Mouse (Mus musculus) intestine, postnatal 0 days (tissue): Measurements from ENCODE around the gene Insrr. TPM values are rescaled to one million over a fixed set of nuclear protein-coding genes. Genes with fewer than 3 reads are reported as not detected.
A peak's percentile ranks its signal among the peaks of the same experiment; 100 is the strongest.

Experiments
- ATAC-seq: fragments of 200-750 bp; cut with Nextera tagmentation; 2 replicates; pipeline ENCODE4 v1.8.0; 2017; ENCODE audit warnings: mild to moderate bottlenecking, moderate TSS enrichment, moderate library complexity
- H3K27ac ChIP-seq: fragments of 300-500 bp; sonication (generic); 2 replicates; pipeline ENCODE4 v1.5.1; 2014; ENCODE audit warnings: mild to moderate bottlenecking, low read depth, low read length, moderate library complexity
- H3K27me3 ChIP-seq: fragments of 300-500 bp; sonication (generic); replicated peaks from 2 replicates; pipeline ENCODE4 v1.6.1; 2014; ENCODE audit warnings: low read length, mixed read lengths; ENCODE audit not compliant: control insufficient read depth, insufficient read depth
- H3K36me3 ChIP-seq: fragments of 300-500 bp; sonication (generic); 2 replicates; pipeline ENCODE4 v1.6.1; 2014; ENCODE audit warnings: mild to moderate bottlenecking, moderate library complexity; ENCODE audit not compliant: control insufficient read depth, insufficient read depth
- H3K4me1 ChIP-seq: fragments of 300-500 bp; sonication (generic); replicated peaks from 2 replicates; pipeline ENCODE4 v1.6.1; 2014; ENCODE audit warnings: antibody characterized with exemption, low read length, mixed read lengths; ENCODE audit not compliant: control insufficient read depth, insufficient read depth
- H3K4me2 ChIP-seq: fragments of 300-500 bp; sonication (generic); replicated peaks from 2 replicates; pipeline ENCODE4 v1.6.1; 2014; ENCODE audit warnings: low read depth, mild to moderate bottlenecking, moderate library complexity
- H3K4me3 ChIP-seq: fragments of 300-500 bp; sonication (generic); 2 replicates; pipeline ENCODE4 v1.5.1; 2014; ENCODE audit warnings: low read depth, low read length
- H3K9ac ChIP-seq: fragments of 300-500 bp; sonication (generic); 2 replicates; pipeline ENCODE4 v1.6.1; 2014; ENCODE audit warnings: mild to moderate bottlenecking, low read depth, low read length
- H3K9me3 ChIP-seq: fragments of 300-500 bp; sonication (generic); 2 replicates; pipeline ENCODE4 v1.6.1; 2016; ENCODE audit warnings: mixed run types; ENCODE audit not compliant: control insufficient read depth
- CTCF ChIP-seq: sonication (generic); IDR thresholded peaks from 2 replicates; pipeline ENCODE4 v1.5.1; 2016; ENCODE audit warnings: low read depth, mild to moderate bottlenecking, control low read depth, antibody characterized with exemption, moderate library complexity
- WGBS: fragments of 180-500 bp; shearing (Covaris S2); extraction: QIAGEN DNeasy Blood & Tissue Kit; methylation state at CpG from one replicate; pipeline ENCODE4 v1.1.7; 2014; 5-methylcytosine and 5-hydroxymethylcytosine counted together
- polyA plus RNA-seq: library from polyadenylated mRNA; unstranded; fragments of >200 nt; fragmentation: Nextera tagmentation; extraction: Ambion mirVana; gene quantifications from 2 replicates; pipeline ENCODE4 v1.2.1, GENCODE M21; 2015

The Insrr gene
- polyA plus RNA-seq, 1 experiment from 2014 or later = 0.05 TPM

GRCm38 (mm10) chr3:87755964-87756363 is 40.8 kb upstream of the Insrr start:
- Histone ChIP-seq H3K9ac (no peak overlapping the region), H3K4me1 (no peaks in the 10 kb centered on the region), H3K27ac (no peak overlapping the region), H3K36me3 (peaks cover 30% of the 10 kb centered on the region; the same call in 1 of the 2 replicates), H3K27me3 (no peaks in the 10 kb centered on the region), H3K4me2 (peak overlapping the region; percentile 48), H3K9me3 (no peaks in the 10 kb centered on the region), H3K4me3 (no peak overlapping the region)
- peak; percentile 75 for ATAC-seq
- WGBS = 5% methylated on average over 24 of the region's 24 CpGs
- peak; percentile 99 for TF ChIP-seq CTCF

- no peak overlapping the region for H3K4me2 ChIP-seq
- H3K4me3 ChIP-seq = no peak overlapping the region
- H3K36me3 ChIP-seq = peaks cover 28% of the 10 kb centered on the region; the same call in 1 of the 2 replicates
- H3K9ac ChIP-seq = no peak overlapping the region
- H3K27ac ChIP-seq = no peak overlapping the region
- no peak for ATAC-seq
- TF ChIP-seq CTCF = no peak
- H3K4me1 ChIP-seq = no peaks in the 10 kb centered on the region
- H3K27me3 ChIP-seq = no peaks in the 10 kb centered on the region
- 66% methylated on average over 20 of the region's 20 CpGs for WGBS
- H3K9me3 ChIP-seq = no peaks in the 10 kb centered on the region
These were observed 40.3 kb upstream of the Insrr start for GRCm38 (mm10) chr3:87756488-87756887.

GRCm38 (mm10) chr3:87758641-87759040 is 38.1 kb upstream of the Insrr start:
- Histone ChIP-seq H3K4me2 (no peak overlapping the region), H3K9ac (no peak overlapping the region), H3K9me3 (no peaks in the 10 kb centered on the region), H3K4me3 (no peak overlapping the region), H3K4me1 (no peaks in the 10 kb centered on the region), H3K27ac (no peak overlapping the region), H3K27me3 (no peaks in the 10 kb centered on the region), H3K36me3 (peaks cover 14% of the 10 kb centered on the region; the same call in 1 of the 2 replicates)
- ATAC-seq = no peak
- WGBS = 53% methylated on average over 4 of the region's 5 CpGs
- TF ChIP-seq CTCF = no peak

- H3K36me3 ChIP-seq = no peaks in the 10 kb centered on the region
- H3K27me3 ChIP-seq = no peaks in the 10 kb centered on the region
- 0 out of 2 replicates have a peak, but pooled peaks cover 3% of the 10 kb centered on the region for H3K4me1 ChIP-seq
- no peak overlapping the region for H3K27ac ChIP-seq
- no peak overlapping the region for H3K9ac ChIP-seq
- WGBS = 47% methylated on average over 20 of the region's 20 CpGs
- no peaks in the 10 kb centered on the region for H3K9me3 ChIP-seq
- no peak for TF ChIP-seq CTCF
- H3K4me2 ChIP-seq = peak overlapping the region; percentile 37
- peak; percentile 59; the same call in 1 of the 2 replicates for ATAC-seq
- no peak overlapping the region for H3K4me3 ChIP-seq
These were observed 35.1 kb upstream of the Insrr start for GRCm38 (mm10) chr3:87761408-87762375.

GRCm38 (mm10) chr3:87763202-87763601 is 33.5 kb upstream of the Insrr start:
- ATAC-seq = no peak
- no peak overlapping the region for H3K4me3 ChIP-seq
- H3K4me2 ChIP-seq = peak overlapping the region; percentile 50
- 0 out of 2 replicates have a peak, but pooled peaks cover 3% of the 10 kb centered on the region for H3K4me1 ChIP-seq
- H3K9me3 ChIP-seq = no peaks in the 10 kb centered on the region
- 56% methylated on average over 4 of the region's 4 CpGs for WGBS
- TF ChIP-seq CTCF = no peak
- H3K27ac ChIP-seq = 0 out of 2 replicates have a peak overlapping the region, but pooled peaks have one; percentile 79
- H3K9ac ChIP-seq = no peak overlapping the region
- H3K36me3 ChIP-seq = no peaks in the 10 kb centered on the region
- H3K27me3 ChIP-seq = no peaks in the 10 kb centered on the region

- 0 out of 2 replicates have a peak, but pooled peaks cover 3% of the 10 kb centered on the region for H3K4me1 ChIP-seq
- H3K9ac ChIP-seq = no peak overlapping the region
- ATAC-seq = 0 out of 2 replicates have a peak, but pooled peaks have one; percentile 17
- no peaks in the 10 kb centered on the region for H3K27me3 ChIP-seq
- 0 out of 2 replicates have a peak overlapping the region, but pooled peaks have one; percentile 7 for H3K4me3 ChIP-seq
- H3K36me3 ChIP-seq = no peaks in the 10 kb centered on the region
- H3K9me3 ChIP-seq = no peaks in the 10 kb centered on the region
- peak overlapping the region; percentile 79 for H3K27ac ChIP-seq
- peak overlapping the region; percentile 50 for H3K4me2 ChIP-seq
- TF ChIP-seq CTCF = peak; percentile 14; the same call in 1 of the 2 replicates
- WGBS = 13% methylated on average over 15 of the region's 15 CpGs
These were observed 33.0 kb upstream of the Insrr start for GRCm38 (mm10) chr3:87763683-87764289.
